Mouse (Mus musculus) liver, adult 2 months (tissue): Measurements from ENCODE around the gene Mlip. TPM values are rescaled to one million over a fixed set of nuclear protein-coding genes. Genes with fewer than 3 reads are reported as not detected.

Experiments
- DNase-seq: peaks from one replicate; pipeline ENCODE4 v3.0.0-alpha.2; 2011; ENCODE audit warnings: low read depth, low spot score; ENCODE audit errors: extremely low read depth
- H3K27ac ChIP-seq: fragments of 200-500 bp; replicated peaks from 2 replicates; pipeline ENCODE4 v1.5.1; 2012; ENCODE audit warnings: low read depth, mild to moderate bottlenecking, control low read depth, inconsistent platforms, low read length; ENCODE audit not compliant: insufficient read depth
- H3K27me3 ChIP-seq: fragments of 200-500 bp; 2 replicates; pipeline ENCODE4 v1.6.1; 2012; ENCODE audit warnings: mild to moderate bottlenecking, moderate library complexity, low read length, inconsistent platforms; ENCODE audit not compliant: control insufficient read depth, insufficient read depth
- H3K36me3 ChIP-seq: fragments of 200-500 bp; 2 replicates; pipeline ENCODE4 v1.6.1; 2012; ENCODE audit warnings: low read length, inconsistent platforms; ENCODE audit not compliant: control insufficient read depth, insufficient read depth
- H3K4me1 ChIP-seq: fragments of 200-500 bp; 2 replicates; pipeline ENCODE4 v1.6.1; 2011; ENCODE audit warnings: low read length; ENCODE audit not compliant: control insufficient read depth, insufficient read depth
- H3K4me3 ChIP-seq: fragments of 200-500 bp; 2 replicates; pipeline ENCODE4 v1.5.1; 2011; ENCODE audit warnings: low read depth, mild to moderate bottlenecking, control low read depth, low read length, moderate library complexity; ENCODE audit not compliant: insufficient read depth
- H3K79me2 ChIP-seq: fragments of 200-500 bp; 2 replicates; pipeline ENCODE4 v1.6.1; 2012; ENCODE audit warnings: inconsistent platforms, mild to moderate bottlenecking, low read length, moderate library complexity; ENCODE audit not compliant: control insufficient read depth, insufficient read depth
- H3K9ac ChIP-seq: fragments of 200-500 bp; 2 replicates; pipeline ENCODE4 v1.6.1; 2012; ENCODE audit warnings: low read depth, mild to moderate bottlenecking, control low read depth, inconsistent platforms, low read length
- CTCF ChIP-seq: fragments of 200-500 bp; IDR thresholded peaks from 2 replicates; pipeline ENCODE4 v1.5.1; 2011; ENCODE audit warnings: low read depth, low read length, control low read depth
- POLR2A ChIP-seq: fragments of 200-500 bp; IDR thresholded peaks from 2 replicates; pipeline ENCODE4 v1.6.1; 2011; ENCODE audit warnings: low read length, control low read depth; ENCODE audit not compliant: insufficient read depth; ENCODE audit errors: extremely low read depth
- WGBS: fragments of 180-500 bp; shearing (Covaris S2); methylation state at CpG from one replicate; pipeline ENCODE4 v1.1.7; 2018; 5-methylcytosine and 5-hydroxymethylcytosine counted together
- polyA plus RNA-seq: library from polyadenylated mRNA; depleted of rRNA; stranded (reverse); fragments of >200 nt; gene quantifications from 2 replicates; pipeline ENCODE4 v1.2.3, GENCODE M21; 2012
- total RNA-seq: library from RNA; depleted of rRNA; stranded (reverse); fragments of >200 nt; gene quantifications from 2 replicates; pipeline ENCODE4 v1.2.3, GENCODE M21; 2014

Mlip gene
- total and polyA plus RNA-seq, 2 experiments = not detected

GRCm38 (mm10) chr9:77310548-77310947, 42.2 kb downstream of the Mlip start:
- H3K4me3 ChIP-seq = no peak overlapping the region
- WGBS = 76% methylated on average over 6 of the region's 6 CpGs
- TF ChIP-seq CTCF (no peak), POLR2A (no peak)
- no peak overlapping the region for H3K27ac ChIP-seq
- DNase-seq = no peak
- H3K9ac ChIP-seq = no peak overlapping the region
- no peaks in the 10 kb centered on the region for H3K36me3 ChIP-seq
- H3K79me2 ChIP-seq = no peaks in the 10 kb centered on the region
- no peaks in the 10 kb centered on the region for H3K4me1 ChIP-seq
- no peaks in the 10 kb centered on the region for H3K27me3 ChIP-seq

GRCm38 (mm10) chr9:77305417-77305816, 47.4 kb downstream of the Mlip start:
- H3K27ac ChIP-seq = no peak overlapping the region
- H3K27me3 ChIP-seq = no peaks in the 10 kb centered on the region
- 70% methylated on average over 2 of the region's 2 CpGs for WGBS
- TF ChIP-seq CTCF (no peak), POLR2A (no peak)
- no peak overlapping the region for H3K4me3 ChIP-seq
- no peaks in the 10 kb centered on the region for H3K36me3 ChIP-seq
- no peak overlapping the region for H3K9ac ChIP-seq
- no peak for DNase-seq
- H3K4me1 ChIP-seq = no peaks in the 10 kb centered on the region
- no peaks in the 10 kb centered on the region for H3K79me2 ChIP-seq

GRCm38 (mm10) chr9:77302340-77302739, 50.4 kb downstream of the Mlip start:
- WGBS = 67% methylated on average over 8 of the region's 8 CpGs
- TF ChIP-seq CTCF = no peak
- TF ChIP-seq POLR2A = no peak
- Histone ChIP-seq H3K4me1 (no peaks in the 10 kb centered on the region), H3K9ac (no peak overlapping the region), H3K79me2 (no peaks in the 10 kb centered on the region), H3K4me3 (no peak overlapping the region), H3K27ac (no peak overlapping the region), H3K27me3 (no peaks in the 10 kb centered on the region), H3K36me3 (no peaks in the 10 kb centered on the region)
- no peak for DNase-seq

DNA sequence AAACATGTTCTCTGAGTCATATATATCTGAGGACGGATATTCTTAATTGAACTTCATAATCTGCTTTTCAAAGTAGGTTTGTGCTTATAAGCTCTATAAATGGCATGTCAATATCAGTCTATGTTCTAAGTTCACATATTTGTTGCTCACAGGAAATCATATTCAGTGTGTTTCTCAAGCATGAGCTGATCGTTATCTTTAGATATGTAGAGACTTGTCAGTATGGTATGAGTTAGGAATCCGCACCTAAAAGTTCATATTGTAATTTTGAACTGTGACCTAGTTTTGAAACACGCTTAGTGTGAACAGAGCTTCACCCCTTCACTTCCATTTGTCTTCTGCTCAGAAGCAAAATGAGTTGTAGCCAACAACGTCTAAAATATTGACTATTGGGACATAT, 64.8 kb downstream of the Mlip start:
- no peak for DNase-seq
- WGBS = 88% methylated on average over 5 of the region's 5 CpGs
- TF ChIP-seq POLR2A = no peak
- TF ChIP-seq CTCF = no peak
- Histone ChIP-seq H3K36me3 (no peaks in the 10 kb centered on the region), H3K27me3 (no peaks in the 10 kb centered on the region), H3K9ac (no peak overlapping the region), H3K79me2 (no peaks in the 10 kb centered on the region), H3K4me1 (no peaks in the 10 kb centered on the region), H3K4me3 (no peak overlapping the region), H3K27ac (no peak overlapping the region)

- no peaks in the 10 kb centered on the region for H3K36me3 ChIP-seq
Observed at GRCm38 (mm10) chr9:77279371-77279770, 73.4 kb downstream of the Mlip start.

GRCm38 (mm10) chr9:77278055-77278454, 74.7 kb downstream of the Mlip start:
- H3K79me2 ChIP-seq = no peaks in the 10 kb centered on the region
- H3K4me3 ChIP-seq = no peak overlapping the region
- DNase-seq = no peak
- H3K27me3 ChIP-seq = no peaks in the 10 kb centered on the region
- no peak overlapping the region for H3K9ac ChIP-seq
- no peak overlapping the region for H3K27ac ChIP-seq
- TF ChIP-seq CTCF (no peak), POLR2A (no peak)
- H3K36me3 ChIP-seq = no peaks in the 10 kb centered on the region
- 81% methylated on average over 3 of the region's 3 CpGs for WGBS
- no peaks in the 10 kb centered on the region for H3K4me1 ChIP-seq

More at GRCm38 (mm10) chr9:77279371-77279770, 73.4 kb downstream of the Mlip start:
- TF ChIP-seq CTCF = no peak
- no peak for TF ChIP-seq POLR2A
- Histone ChIP-seq H3K9ac (no peak overlapping the region), H3K27ac (no peak overlapping the region), H3K27me3 (no peaks in the 10 kb centered on the region), H3K79me2 (no peaks in the 10 kb centered on the region), H3K4me1 (no peaks in the 10 kb centered on the region), H3K4me3 (no peak overlapping the region)
- DNase-seq = no peak
- 55% methylated on average over 5 of the region's 5 CpGs for WGBS
